Mouse (Mus musculus): ENCODE results near the gene Tmtc4. TPM values are rescaled to one million over a fixed set of nuclear protein-coding genes. Genes with fewer than 3 reads are reported as not detected.
A peak's percentile ranks its signal among the peaks of the same experiment; 100 is the strongest.

The Tmtc4 gene
- polyA plus RNA-seq, 1 experiment from 2014 or later: 24.3 TPM

DNA sequence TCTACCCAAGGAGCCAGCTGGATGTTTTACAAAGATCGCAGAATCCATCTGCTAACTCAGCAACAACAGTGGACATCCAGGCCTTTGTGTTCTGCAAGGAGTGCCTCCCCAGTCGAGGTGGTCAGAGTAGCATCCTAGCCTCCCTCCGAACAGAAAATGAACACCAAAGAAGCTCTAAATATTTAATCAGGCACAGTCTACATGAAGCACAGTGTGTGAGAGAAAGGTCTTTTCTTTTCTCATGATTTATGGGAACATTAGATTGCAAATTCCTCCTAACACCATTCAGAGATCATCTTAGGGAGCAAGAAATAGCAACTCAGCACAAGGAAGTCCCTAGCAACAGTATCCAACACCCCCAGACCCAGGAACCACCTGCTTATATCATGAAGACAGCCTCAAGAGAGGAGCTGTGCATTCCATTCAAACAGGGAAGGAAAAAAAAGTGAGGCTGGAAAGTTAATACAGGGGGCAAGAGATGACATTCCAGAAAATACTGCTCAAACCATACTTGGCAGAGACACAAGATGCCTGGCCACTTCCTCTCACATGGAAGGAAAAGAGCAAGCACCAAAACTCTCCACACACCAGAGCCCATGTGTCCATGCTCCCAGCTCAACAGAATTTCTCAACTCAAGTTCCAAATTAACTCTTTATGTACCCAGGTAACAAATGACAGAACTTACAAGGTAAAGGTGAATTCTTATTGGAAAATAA, 8.8 kb downstream of the Tmtc4 start:
- DNase-seq (ENCODE audit: low read depth, low spot score): no peak
- no peak for TF ChIP-seq CTCF (IDR thresholded peaks at IDR 0.05)
- H3K27me3 ChIP-seq: no peaks in the 10 kb centered on the region
- ATAC-seq: no peak
- ChIA-PET CTCF (interaction anchor here (1.6 kb wide), 1 partner anchor 19 kb away, joined by 3 read pairs; no protein-coding TSS in a partner anchor), POLR2A (no interaction called here)
- in situ Hi-C loops (cut with MboI; ENCODE audit: low pct_unique_long_range_greater_than_20kb): no loop called here

DNA sequence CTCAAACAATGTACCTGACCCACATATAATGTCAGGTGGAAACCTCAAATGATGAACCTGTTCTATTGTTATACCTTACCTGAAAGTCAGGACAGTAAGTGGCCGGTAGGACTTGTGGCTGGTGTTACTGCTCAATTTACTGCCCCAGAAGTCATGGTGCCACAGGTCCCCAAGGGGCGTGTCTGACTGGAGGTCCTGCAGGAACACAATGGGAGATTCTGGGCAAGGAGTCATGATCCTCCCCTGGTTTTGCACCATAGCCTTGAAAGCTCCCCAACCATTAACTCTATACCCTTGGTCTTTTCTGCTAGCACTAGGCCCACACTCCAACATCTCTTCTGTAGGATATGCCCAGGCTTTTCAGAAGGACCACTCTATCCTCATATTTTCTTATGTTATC, 10.7 kb downstream of the Tmtc4 start:
- DNase-seq (ENCODE audit: low read depth, low spot score) (no peak), ATAC-seq (no peak)
- no peak for TF ChIP-seq CTCF (IDR thresholded peaks at IDR 0.05)
- ChIA-PET CTCF (interaction anchor here (1.2 to 1.6 kb wide), 2 partner anchors 9 to 17 kb away, joined by 3 read pairs; no protein-coding TSS in a partner anchor), POLR2A (no interaction called here)
- in situ Hi-C loops (cut with MboI; ENCODE audit: low pct_unique_long_range_greater_than_20kb): no loop called here
- H3K27me3 ChIP-seq: no peaks in the 10 kb centered on the region

DNA sequence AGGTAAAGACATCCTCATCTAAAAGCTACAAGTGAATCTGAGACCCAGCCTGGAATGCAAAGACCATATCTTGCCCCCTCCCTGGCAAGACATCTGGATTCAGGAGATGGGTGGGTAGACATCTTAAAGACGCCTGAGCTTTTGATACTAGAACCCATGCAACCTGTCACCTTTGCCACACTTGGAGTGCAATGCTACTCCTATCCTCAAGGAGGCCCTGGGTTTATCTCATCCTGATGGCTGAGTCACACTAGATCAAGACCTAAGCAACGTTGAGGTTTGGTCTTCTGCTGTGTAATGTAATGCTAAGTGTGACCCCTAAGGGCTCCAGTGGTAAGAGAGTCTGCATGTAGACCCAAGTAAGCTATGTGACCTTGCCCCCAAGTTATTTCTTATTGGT, 15.8 kb downstream of the Tmtc4 start:
- no peak for ATAC-seq
- no peak for DNase-seq (ENCODE audit: low read depth, low spot score)
- CTCF ChIA-PET: interaction anchor here (1.1 to 1.7 kb wide), 3 partner anchors 9 to 272 kb away, joined by 3 to 7 read pairs (median 3); no protein-coding TSS in a partner anchor
- peak; percentile 28 for TF ChIP-seq CTCF (IDR thresholded peaks at IDR 0.05)
- H3K27me3 ChIP-seq: no peaks in the 10 kb centered on the region
- POLR2A ChIA-PET: no interaction called here
- in situ Hi-C loops (cut with MboI; ENCODE audit: low pct_unique_long_range_greater_than_20kb): no loop called here

DNA sequence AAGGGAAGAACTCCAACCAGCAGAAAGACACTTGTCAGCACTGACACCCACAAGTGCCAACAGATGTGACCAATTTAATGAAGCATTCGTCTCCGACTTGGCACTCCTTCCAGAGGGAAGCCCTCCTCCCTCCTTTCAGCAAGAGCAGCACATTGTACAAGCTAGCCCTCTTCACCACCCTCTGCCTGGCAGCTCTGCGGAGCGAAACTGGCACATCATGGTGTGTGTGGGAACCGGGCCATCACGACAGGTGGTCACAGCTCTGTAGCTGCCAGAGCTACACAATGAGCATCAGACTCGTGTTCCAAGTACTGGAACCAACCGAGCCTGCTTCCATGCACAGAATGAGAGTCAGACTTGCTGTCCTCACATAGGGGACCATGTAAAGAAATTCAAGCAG, 25.9 kb downstream of the Tmtc4 start:
- in situ Hi-C loops (cut with MboI; ENCODE audit: low pct_unique_long_range_greater_than_20kb): no loop called here
- ATAC-seq (no peak), DNase-seq (ENCODE audit: low read depth, low spot score) (no peak)
- ChIA-PET CTCF (interaction anchor here (1.8 to 2.8 kb wide), 2 partner anchors 10 to 282 kb away, joined by 7 to 10 read pairs; no protein-coding TSS in a partner anchor), POLR2A (no interaction called here)
- no peak for TF ChIP-seq CTCF (IDR thresholded peaks at IDR 0.05)
- no peaks in the 10 kb centered on the region for H3K27me3 ChIP-seq

DNA sequence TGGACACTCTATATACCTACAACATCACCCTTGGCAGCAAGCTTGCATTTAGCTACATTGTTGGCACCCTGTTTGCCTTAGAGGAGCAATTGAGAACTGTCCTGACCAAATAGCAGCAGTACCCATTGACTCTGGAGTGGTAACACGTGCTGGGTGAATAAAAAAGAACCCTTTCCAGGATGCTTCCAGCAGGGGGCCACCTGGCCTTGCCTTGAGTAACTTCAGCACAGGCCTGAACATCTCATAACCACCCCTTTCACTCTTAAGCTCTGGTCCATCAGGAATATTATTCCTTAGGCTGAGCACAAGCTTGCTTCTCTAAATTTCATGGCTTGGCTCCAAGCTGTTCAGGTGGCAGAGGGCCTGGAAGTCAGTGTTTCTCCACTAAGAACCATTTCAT, 30.5 kb downstream of the Tmtc4 start:
- no peaks in the 10 kb centered on the region for H3K27me3 ChIP-seq
- peak; percentile 75 for TF ChIP-seq CTCF (IDR thresholded peaks at IDR 0.05)
- DNase-seq (ENCODE audit: low read depth, low spot score): peak; percentile 10
- in situ Hi-C loops (cut with MboI; ENCODE audit: low pct_unique_long_range_greater_than_20kb): loop anchor here (5.0 kb wide), 1 partner anchor 284 kb away; no protein-coding TSS in a partner anchor
- peak; percentile 78 for ATAC-seq
- ChIA-PET POLR2A (no interaction called here), CTCF (interaction anchor here (0.8 to 4.3 kb wide), 10 partner anchors 10 to 319 kb away, joined by 3 to 33 read pairs (median 3); no protein-coding TSS in a partner anchor)

DNA sequence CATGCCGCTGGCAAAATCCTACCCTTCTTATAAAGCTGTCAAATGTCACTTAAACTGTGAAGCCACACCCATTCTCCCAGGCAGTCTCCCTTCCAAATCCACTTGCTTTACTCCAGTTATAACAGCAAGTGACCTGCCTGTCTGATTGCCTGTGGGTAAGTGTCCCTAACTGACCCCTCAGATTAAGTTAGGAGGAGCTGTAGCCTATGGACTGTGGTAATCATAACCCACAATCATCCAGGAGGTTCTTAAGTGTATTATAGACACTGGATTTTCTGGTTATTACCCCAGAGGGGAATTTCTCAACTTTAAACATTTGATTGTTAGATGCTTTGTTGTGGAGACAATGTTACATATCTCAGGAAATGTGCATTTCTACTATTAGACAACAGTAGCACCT, 31.3 kb downstream of the Tmtc4 start:
- DNase-seq (ENCODE audit: low read depth, low spot score): no peak
- no peak for TF ChIP-seq CTCF (IDR thresholded peaks at IDR 0.05)
- H3K27me3 ChIP-seq: no peaks in the 10 kb centered on the region
- in situ Hi-C loops (cut with MboI; ENCODE audit: low pct_unique_long_range_greater_than_20kb): loop anchor here (5.0 kb wide), 1 partner anchor 285 kb away; no protein-coding TSS in a partner anchor
- CTCF ChIA-PET: interaction anchor here (1.0 to 4.3 kb wide), 5 partner anchors 9 to 288 kb away, joined by 3 to 33 read pairs (median 3); no protein-coding TSS in a partner anchor
- ATAC-seq: no peak
- POLR2A ChIA-PET: no interaction called here

DNA sequence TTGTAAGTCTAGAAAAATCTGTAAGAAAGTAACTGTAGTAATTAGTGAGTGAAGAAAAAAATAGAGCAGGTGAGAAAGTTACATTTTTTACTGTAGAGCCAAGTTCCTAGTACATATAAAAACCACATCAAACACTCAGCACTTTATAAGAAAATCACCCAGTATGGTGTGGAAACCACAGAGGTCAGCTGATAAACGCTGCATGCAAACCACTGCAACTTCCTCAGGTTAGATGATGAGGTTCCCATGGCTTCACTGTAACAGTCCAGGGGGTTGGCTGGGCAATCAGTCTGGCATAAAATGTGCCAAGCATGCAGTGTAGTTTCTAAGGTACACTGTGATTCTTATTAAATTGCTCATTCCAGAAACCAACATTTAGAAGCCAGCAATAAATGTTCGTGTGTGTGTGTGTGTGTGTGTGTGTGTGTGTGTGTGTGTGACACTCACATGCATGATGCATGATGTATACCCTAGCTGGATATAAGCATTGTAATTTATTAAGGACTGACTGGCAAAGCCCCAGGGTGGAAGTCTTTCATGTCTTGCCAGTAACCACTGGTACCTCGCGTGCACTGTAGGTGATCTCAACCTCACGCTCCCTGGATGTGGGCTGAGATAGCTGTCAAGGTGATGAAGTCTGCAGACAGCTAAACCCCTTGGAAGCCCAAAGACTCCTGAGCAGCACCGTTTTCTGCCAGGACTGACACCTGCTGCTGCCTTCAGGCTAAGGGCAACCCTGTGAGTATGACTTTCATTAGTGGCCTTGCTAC, 32.0 kb downstream of the Tmtc4 start:
- DNase-seq (ENCODE audit: low read depth, low spot score) (no peak), ATAC-seq (no peak)
- in situ Hi-C loops (cut with MboI; ENCODE audit: low pct_unique_long_range_greater_than_20kb): loop anchor here (5.0 kb wide), 1 partner anchor 285 kb away; no protein-coding TSS in a partner anchor
- no peaks in the 10 kb centered on the region for H3K27me3 ChIP-seq
- no peak for TF ChIP-seq CTCF (IDR thresholded peaks at IDR 0.05)
- POLR2A ChIA-PET: interaction anchor here (0.7 kb wide), 1 partner anchor 11 kb away, joined by 5 read pairs; no protein-coding TSS in a partner anchor
- CTCF ChIA-PET: interaction anchor here (1.1 to 4.3 kb wide), 3 partner anchors 222 to 289 kb away, joined by 3 to 33 read pairs (median 3); no protein-coding TSS in a partner anchor

DNA sequence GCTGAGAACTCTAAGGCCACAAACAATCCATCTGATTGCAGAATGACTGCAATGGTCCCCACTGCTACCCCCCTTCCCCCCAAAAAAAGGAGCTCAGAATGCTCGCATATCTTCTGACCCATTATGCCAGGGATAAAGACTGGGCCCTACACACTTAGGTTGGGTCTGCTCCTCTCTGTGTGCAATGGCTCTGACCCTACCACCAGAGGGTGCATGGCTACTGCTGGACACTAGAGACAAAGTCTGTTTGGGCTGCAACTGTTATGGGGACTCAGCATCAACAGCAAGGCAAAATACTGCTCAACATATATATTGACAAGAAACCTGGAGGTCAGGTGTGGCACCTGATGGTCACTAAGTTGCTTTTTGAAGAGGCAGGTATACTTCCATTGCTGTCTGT, 32.9 kb downstream of the Tmtc4 start:
- ATAC-seq: peak; percentile 36
- no peaks in the 10 kb centered on the region for H3K27me3 ChIP-seq
- in situ Hi-C loops (cut with MboI; ENCODE audit: low pct_unique_long_range_greater_than_20kb): loop anchor here (5.0 kb wide), 1 partner anchor 286 kb away; no protein-coding TSS in a partner anchor
- TF ChIP-seq CTCF (IDR thresholded peaks at IDR 0.05): peak; percentile 55
- ChIA-PET POLR2A (no interaction called here), CTCF (interaction anchor here (1.2 to 4.3 kb wide), 2 partner anchors 10 to 290 kb away, joined by 3 to 33 read pairs; no protein-coding TSS in a partner anchor)
- DNase-seq (ENCODE audit: low read depth, low spot score): no peak

DNA sequence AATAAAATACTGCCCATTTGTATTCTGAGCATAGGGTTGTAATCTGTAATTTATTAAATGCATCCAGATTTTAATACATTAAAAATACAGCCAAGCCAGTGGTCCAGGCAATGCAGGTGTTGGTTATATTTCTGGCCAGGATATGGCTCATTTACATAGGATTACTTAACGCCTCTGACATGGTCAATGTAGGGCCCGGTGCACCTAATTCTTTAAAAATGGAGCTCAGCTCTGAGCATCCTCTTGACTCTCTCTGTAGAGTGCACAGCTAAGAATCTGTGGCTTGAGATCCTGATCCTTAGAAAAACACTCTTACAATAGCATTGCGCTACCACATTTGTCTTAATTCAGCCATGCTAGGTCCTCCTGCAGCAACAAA, 40.4 kb downstream of the Tmtc4 start:
- no peak for ATAC-seq
- in situ Hi-C loops (cut with MboI; ENCODE audit: low pct_unique_long_range_greater_than_20kb): no loop called here
- ChIA-PET CTCF (interaction anchor here (1.0 to 1.3 kb wide), 2 partner anchors 10 to 19 kb away, joined by 3 to 5 read pairs; no protein-coding TSS in a partner anchor), POLR2A (no interaction called here)
- TF ChIP-seq CTCF (IDR thresholded peaks at IDR 0.05): no peak
- no peak for DNase-seq (ENCODE audit: low read depth, low spot score)
- H3K27me3 ChIP-seq: no peaks in the 10 kb centered on the region

DNA sequence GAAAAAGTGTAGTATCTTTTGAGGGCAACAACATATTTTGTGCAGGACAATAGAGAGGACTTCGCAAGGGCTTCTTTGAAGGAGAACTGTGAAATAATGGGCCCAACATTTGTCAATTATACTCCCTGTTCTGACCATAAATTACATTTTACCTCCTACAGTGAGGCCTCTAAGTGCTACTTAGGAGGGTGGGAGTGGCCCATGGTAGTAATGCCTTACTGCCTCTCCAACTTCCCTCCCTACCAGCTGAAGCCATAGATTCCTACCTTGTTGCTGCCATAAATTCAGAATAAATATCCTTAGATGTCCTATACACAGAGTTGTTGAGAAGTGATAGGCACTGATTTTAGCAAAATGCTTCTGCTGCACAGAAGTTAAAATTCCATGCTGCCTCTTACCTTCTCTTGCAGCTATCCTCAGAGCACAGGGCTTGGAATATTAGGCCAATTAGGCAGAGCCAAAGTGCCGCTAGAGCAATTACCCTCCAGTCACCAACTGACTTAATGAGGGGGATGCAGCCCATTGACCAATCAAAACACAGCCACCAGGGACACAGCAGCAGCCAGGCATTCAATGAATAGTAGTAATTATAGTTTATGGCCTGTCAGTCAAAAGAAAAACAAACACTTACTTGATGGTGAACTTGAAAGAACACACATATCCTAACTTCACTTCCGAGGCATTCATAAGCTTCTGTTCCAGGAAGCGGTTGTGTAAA, 40.9 kb downstream of the Tmtc4 start:
- in situ Hi-C loops (cut with MboI; ENCODE audit: low pct_unique_long_range_greater_than_20kb): no loop called here
- ChIA-PET POLR2A (no interaction called here), CTCF (interaction anchor here (1.3 kb wide), 1 partner anchor 18 kb away, joined by 3 read pairs; no protein-coding TSS in a partner anchor)
- no peaks in the 10 kb centered on the region for H3K27me3 ChIP-seq
- DNase-seq (ENCODE audit: low read depth, low spot score) (no peak), ATAC-seq (no peak)
- no peak for TF ChIP-seq CTCF (IDR thresholded peaks at IDR 0.05)
